Mouse (Mus musculus): Measurements from ENCODE around the gene Cplx1.

GRCm38 (mm10) chr5:108502286-108502685, 47.5 kb downstream of the Cplx1 start:
- TF ChIP-seq CTCF (IDR thresholded peaks at IDR 0.05; ENCODE audit: low read depth), result no peak
- no peak for TF ChIP-seq EP300 (IDR thresholded peaks at IDR 0.05; ENCODE audit: low read depth)

All from heart, postnatal 0 days (tissue).